10 mouse cellular contexts compared by ENCODE assay signal in genomic region chr16:59586276-59586675, GRCm38 (mm10). TPM values are rescaled to one million over a fixed set of nuclear protein-coding genes. Genes with fewer than 3 reads are reported as not detected.
A peak's percentile ranks its signal among the peaks of the same experiment; 100 is the strongest.
DNase-seq lines count a peak whose midpoint lies in the region; ATAC-seq and TF ChIP-seq lines count a peak whose summit lies in the region.
"Had no signal": no experiment of that assay in that cellular context is flagged by ENCODE, and none has a peak within 500 bp of the region (broad histone marks: within the 10 kb centered on the region; RNA-seq: fewer than 3 reads in every experiment).

No protein-coding gene starts in this region.

- H3K4me2 ChIP-seq in heart, postnatal 0 days (ENCODE audit: low read depth, low read length) = no peak overlapping the region
- H3K4me2 ChIP-seq in embryonic facial prominence, embryonic 14.5 days (ENCODE audit: low read depth, low read length) = no peak overlapping the region
- no peak overlapping the region for H3K4me2 ChIP-seq in lung, embryonic 16.5 days (ENCODE audit: low read depth, low read length)

- no peaks in the 10 kb centered on the region for H3K27me3 ChIP-seq in heart, postnatal 0 days (ENCODE audit: control insufficient read depth, insufficient read depth, low read length)
- H3K27me3 ChIP-seq in embryonic facial prominence, embryonic 14.5 days (replicated peaks; ENCODE audit: control insufficient read depth, insufficient read depth, low read length) = no peaks in the 10 kb centered on the region
- H3K27me3 ChIP-seq in lung, embryonic 16.5 days (ENCODE audit: control insufficient read depth, insufficient read depth, low read depth, low read length) = no peaks in the 10 kb centered on the region
- H3K27me3 ChIP-seq: megakaryocyte, embryonic 14.5 days had no signal

- no peak overlapping the region for H3K9ac ChIP-seq in heart, postnatal 0 days (replicated peaks; ENCODE audit: low read depth, low read length)
- H3K9ac ChIP-seq in embryonic facial prominence, embryonic 14.5 days (ENCODE audit: low read depth, low read length) = no peak overlapping the region
- H3K9ac ChIP-seq in lung, embryonic 16.5 days (ENCODE audit: low read length) = no peak overlapping the region

- no peak for TF ChIP-seq CTCF in heart, postnatal 0 days (IDR thresholded peaks at IDR 0.05; ENCODE audit: low read depth)

- H3K9me3 ChIP-seq in heart, postnatal 0 days (replicated peaks; ENCODE audit: control insufficient read depth, low read length) = no peaks in the 10 kb centered on the region
- no peaks in the 10 kb centered on the region for H3K9me3 ChIP-seq in embryonic facial prominence, embryonic 14.5 days (ENCODE audit: control insufficient read depth, low read length)
- no peaks in the 10 kb centered on the region for H3K9me3 ChIP-seq in lung, embryonic 16.5 days (ENCODE audit: control insufficient read depth, low read length)

- no peak for DNase-seq in heart, postnatal 0 days (ENCODE audit: low spot score)
- no peak for DNase-seq in heart, adult 8-10 months (ENCODE audit: low spot score)
- DNase-seq in R1 (ENCODE audit: low read depth, low spot score) = peak; percentile 65
- DNase-seq in embryonic facial prominence, embryonic 14.5 days (ENCODE audit: low spot score) = no peak
- DNase-seq in adrenal gland, postnatal 25 days = no peak
- no peak for DNase-seq in cerebellum, postnatal 10 days
- DNase-seq: right cerebral cortex, postnatal 4 days had no signal

- no peak overlapping the region for H3K4me3 ChIP-seq in heart, postnatal 0 days (ENCODE audit: low read depth, low read length)
- H3K4me3 ChIP-seq in embryonic facial prominence, embryonic 14.5 days (ENCODE audit: low read depth, low read length) = no peak overlapping the region
- no peak overlapping the region for H3K4me3 ChIP-seq in lung, embryonic 16.5 days (ENCODE audit: low read length)

- no peaks in the 10 kb centered on the region for H3K36me3 ChIP-seq in heart, postnatal 0 days (replicated peaks; ENCODE audit: control insufficient read depth, insufficient read depth, low read length)
- no peaks in the 10 kb centered on the region for H3K36me3 ChIP-seq in embryonic facial prominence, embryonic 14.5 days (ENCODE audit: control insufficient read depth, insufficient read depth, low read length)
- H3K36me3 ChIP-seq in lung, embryonic 16.5 days (ENCODE audit: control insufficient read depth, insufficient read depth, low read length) = no peaks in the 10 kb centered on the region

- TF ChIP-seq EP300 in heart, postnatal 0 days (IDR thresholded peaks at IDR 0.05; ENCODE audit: low read depth) = no peak

- H3K27ac ChIP-seq in heart, postnatal 0 days (ENCODE audit: low read depth) = peak overlapping the region; percentile 93
- H3K27ac ChIP-seq in embryonic facial prominence, embryonic 14.5 days (replicated peaks; ENCODE audit: low read depth, low read length) = no peak overlapping the region
- H3K27ac ChIP-seq in lung, embryonic 16.5 days (ENCODE audit: low read length) = no peak overlapping the region

- H3K4me1 ChIP-seq in heart, postnatal 0 days (ENCODE audit: control insufficient read depth, insufficient read depth) = peaks cover 51% of the 10 kb centered on the region
- H3K4me1 ChIP-seq in embryonic facial prominence, embryonic 14.5 days (ENCODE audit: control insufficient read depth, insufficient read depth, low read length) = peaks cover 16% of the 10 kb centered on the region
- H3K4me1 ChIP-seq in lung, embryonic 16.5 days (replicated peaks; ENCODE audit: control insufficient read depth, insufficient read depth, low read length) = peaks cover 15% of the 10 kb centered on the region

- WGBS in heart, postnatal 0 days = 13% methylated on average over 6 of the region's 6 CpGs
- WGBS in embryonic facial prominence, embryonic 14.5 days = 30% methylated on average over 6 of the region's 6 CpGs
- 17% methylated on average over 6 of the region's 6 CpGs for WGBS in lung, embryonic 16.5 days

- ATAC-seq in heart, postnatal 0 days (ENCODE audit: insufficient read depth, low read depth) = no peak
- ATAC-seq in embryonic facial prominence, embryonic 14.5 days (ENCODE audit: low read depth) = peak; percentile 42; the same call in 1 of the 2 replicates
- peak; percentile 44; the same call in 1 of the 2 replicates for ATAC-seq in lung, embryonic 16.5 days (ENCODE audit: low read depth)
- ATAC-seq: activated CD4-positive, CD25-positive, alpha-beta regulatory T cell, adult 4 months had no signal

RNA-seq across cellular contexts. Expression of gene Crybg3, which starts 14.5 kb away (rescaled TPM):
- 26.9 and 40.0 TPM in 2 replicates for total RNA-seq in heart, postnatal 0 days (2014; rRNA removed; ENCODE audit: low replicate concordance)
- 8.9 and 9.2 TPM in 2 replicates for polyA plus RNA-seq in heart, postnatal 0 days (2015; fragmentation: Nextera tagmentation; extraction: Ambion mirVana)
- total RNA-seq in heart, adult 8-10 months (2022) = 10 to 100 TPM; 71.6 to 83.9 (median 77.2) TPM
- 11.6 and 12.1 TPM in 2 replicates for polyA plus RNA-seq in embryonic facial prominence, embryonic 14.5 days (2014; fragmentation: Nextera tagmentation; extraction: Ambion mirVana)
- polyA plus RNA-seq in lung, embryonic 16.5 days (2015; fragmentation: Nextera tagmentation; extraction: Ambion mirVana) = 5.5 and 6.0 TPM in 2 replicates
- 12.8 and 13.8 TPM in 2 replicates for total RNA-seq in adrenal gland, postnatal 25 days (2021)

RNA-seq across cellular contexts. Expression of gene Arl6, which starts 52.9 kb away (rescaled TPM):
- 8.7 and 9.8 TPM in 2 replicates for total RNA-seq in heart, postnatal 0 days (2014; rRNA removed; ENCODE audit: low replicate concordance)
- 18.2 and 18.6 TPM in 2 replicates for polyA plus RNA-seq in heart, postnatal 0 days (2015; fragmentation: Nextera tagmentation; extraction: Ambion mirVana)
- total RNA-seq in heart, adult 8-10 months (2022) = 1 to 10 TPM; 4.1 to 5.5 (median 4.8) TPM
- 30.3 and 31.6 TPM in 2 replicates for polyA plus RNA-seq in embryonic facial prominence, embryonic 14.5 days (2014; fragmentation: Nextera tagmentation; extraction: Ambion mirVana)
- polyA plus RNA-seq in lung, embryonic 16.5 days (2015; fragmentation: Nextera tagmentation; extraction: Ambion mirVana) = 32.3 and 36.5 TPM in 2 replicates
- 5.8 and 7.9 TPM in 2 replicates for total RNA-seq in adrenal gland, postnatal 25 days (2021)
